Mouse (Mus musculus) liver, embryonic 14.5 days (tissue): ENCODE measurements around the gene Palm.

Source experiments
- CTCF ChIP-seq: IDR thresholded peaks from 2 replicates; pipeline ENCODE4 v1.5.1; 2016; ENCODE audit warnings: antibody characterized with exemption, low read depth, control low read depth
- EP300 ChIP-seq: IDR thresholded peaks from 2 replicates; pipeline ENCODE4 v1.6.1; 2016; ENCODE audit warnings: antibody characterized with exemption, low read depth

DNA sequence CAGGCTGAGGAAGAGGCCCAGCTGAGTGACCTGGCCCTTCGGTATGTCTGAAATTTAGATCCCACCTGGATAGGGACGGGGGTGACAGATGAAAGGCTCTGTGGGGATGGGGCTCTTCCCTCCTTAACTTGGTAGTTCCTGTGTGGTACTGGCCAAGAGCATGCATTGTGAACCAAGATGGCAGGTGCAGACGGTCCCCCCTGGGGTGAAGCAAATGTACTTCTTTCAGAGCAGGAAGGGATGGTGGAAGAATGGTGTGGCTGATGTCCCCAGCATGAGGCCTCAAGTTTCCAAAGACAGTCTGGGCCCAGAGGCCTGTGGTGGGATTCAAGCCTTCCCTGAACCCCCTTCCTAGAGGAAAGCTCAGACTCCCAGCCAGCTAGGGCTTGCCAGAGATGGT lies 37.5 kb upstream of the Palm start:
- TF ChIP-seq CTCF (no peak), EP300 (no peak)
